Mouse (Mus musculus) midbrain, embryonic 13.5 days (tissue): ENCODE measurements around the gene Gpr27. TPM values are rescaled to one million over a fixed set of nuclear protein-coding genes. Genes with fewer than 3 reads are reported as not detected.
A peak's percentile ranks its signal among the peaks of the same experiment; 100 is the strongest.

ENCODE experiments used
- ATAC-seq: fragments of 200-750 bp; cut with Nextera tagmentation; 2 replicates; pipeline ENCODE4 v1.8.0; 2017; ENCODE audit warnings: mild to moderate bottlenecking, moderate TSS enrichment, moderate library complexity
- H3K27ac ChIP-seq: fragments of 300-500 bp; sonication (generic); 2 replicates; pipeline ENCODE4 v1.5.1; 2015; ENCODE audit warnings: inconsistent platforms, mild to moderate bottlenecking, moderate library complexity
- H3K27me3 ChIP-seq: fragments of 300-500 bp; sonication (generic); 2 replicates; pipeline ENCODE4 v1.6.1; 2015; ENCODE audit warnings: mild to moderate bottlenecking, inconsistent platforms
- H3K36me3 ChIP-seq: fragments of 300-500 bp; sonication (generic); 2 replicates; pipeline ENCODE4 v1.6.1; 2015; ENCODE audit warnings: mild to moderate bottlenecking, inconsistent platforms
- H3K4me1 ChIP-seq: fragments of 300-500 bp; sonication (generic); replicated peaks from 2 replicates; pipeline ENCODE4 v1.6.1; 2015; ENCODE audit warnings: inconsistent platforms
- H3K4me2 ChIP-seq: fragments of 300-500 bp; sonication (generic); replicated peaks from 2 replicates; pipeline ENCODE4 v1.6.1; 2015; ENCODE audit warnings: moderate library complexity, mild to moderate bottlenecking, inconsistent platforms
- H3K4me3 ChIP-seq: fragments of 300-500 bp; sonication (generic); replicated peaks from 2 replicates; pipeline ENCODE4 v1.5.1; 2015; ENCODE audit warnings: mild to moderate bottlenecking, inconsistent platforms
- H3K9ac ChIP-seq: fragments of 300-500 bp; sonication (generic); replicated peaks from 2 replicates; pipeline ENCODE4 v1.6.1; 2015; ENCODE audit warnings: mild to moderate bottlenecking, inconsistent platforms
- H3K9me3 ChIP-seq: fragments of 300-500 bp; sonication (generic); 2 replicates; pipeline ENCODE4 v1.6.1; 2016; ENCODE audit warnings: mild to moderate bottlenecking, inconsistent platforms
- WGBS: fragments of 180-500 bp; shearing (Covaris S2); methylation state at CpG from one replicate; pipeline ENCODE4 v1.1.7; 2015; 5-methylcytosine and 5-hydroxymethylcytosine counted together
- polyA plus RNA-seq: library from polyadenylated mRNA; unstranded; fragments of >200 nt; fragmentation: Nextera tagmentation; extraction: Ambion mirVana; gene quantifications from 2 replicates; pipeline ENCODE4 v1.2.1, GENCODE M21; 2015

The Gpr27 gene
- polyA plus RNA-seq, 1 experiment from 2014 or later, result 9.0 TPM

- Histone ChIP-seq H3K4me2 (no peak overlapping the region), H3K9ac (no peak overlapping the region), H3K27ac (no peak overlapping the region), H3K36me3 (no peaks in the 10 kb centered on the region), H3K27me3 (peaks cover 6% of the 10 kb centered on the region), H3K9me3 (no peaks in the 10 kb centered on the region), H3K4me3 (no peak overlapping the region), H3K4me1 (no peaks in the 10 kb centered on the region)
- ATAC-seq, result no peak
- WGBS, result 53% methylated on average over 5 of the region's 5 CpGs
These were observed 7.6 kb upstream of the Gpr27 start for GRCm38 (mm10) chr6:99684899-99685298.

- no peaks in the 10 kb centered on the region for H3K36me3 ChIP-seq
- no peak overlapping the region for H3K4me3 ChIP-seq
- ATAC-seq, result no peak
These were observed 4.0 kb upstream of the Gpr27 start for GRCm38 (mm10) chr6:99688513-99688912.

GRCm38 (mm10) chr6:99691666-99692205 is 743 bp upstream of the Gpr27 start:
- 4% methylated on average over 25 of the region's 25 CpGs for WGBS
- H3K4me1 ChIP-seq, result peaks cover 27% of the 10 kb centered on the region
- peak overlapping the region; percentile 86 for H3K4me2 ChIP-seq
- H3K4me3 ChIP-seq, result peak overlapping the region; percentile 72
- peak overlapping the region; percentile 89 for H3K9ac ChIP-seq
- H3K36me3 ChIP-seq, result no peaks in the 10 kb centered on the region
- H3K27ac ChIP-seq, result peak overlapping the region; percentile 93
- no peaks in the 10 kb centered on the region for H3K9me3 ChIP-seq
- peak; percentile 22 for ATAC-seq
- H3K27me3 ChIP-seq, result peaks cover 67% of the 10 kb centered on the region

More at GRCm38 (mm10) chr6:99688513-99688912, 4.0 kb upstream of the Gpr27 start:
- Histone ChIP-seq H3K9me3 (no peaks in the 10 kb centered on the region), H3K27me3 (peaks cover 37% of the 10 kb centered on the region), H3K4me1 (peaks cover 14% of the 10 kb centered on the region), H3K4me2 (no peak overlapping the region), H3K9ac (no peak overlapping the region), H3K27ac (no peak overlapping the region)
- 87% methylated on average over 6 of the region's 6 CpGs for WGBS

- H3K9ac ChIP-seq, result peak overlapping the region; percentile 89
- peak overlapping the region; percentile 72 for H3K4me3 ChIP-seq
- peak overlapping the region; percentile 93 for H3K27ac ChIP-seq
- H3K36me3 ChIP-seq, result no peaks in the 10 kb centered on the region
- ATAC-seq, result peak; percentile 10
- H3K27me3 ChIP-seq, result peaks cover 69% of the 10 kb centered on the region
- peaks cover 27% of the 10 kb centered on the region for H3K4me1 ChIP-seq
- H3K9me3 ChIP-seq, result no peaks in the 10 kb centered on the region
- H3K4me2 ChIP-seq, result peak overlapping the region; percentile 86
- WGBS, result under 1% methylated on average over 104 of the region's 110 CpGs
These were observed 700 bp downstream of the Gpr27 start for GRCm38 (mm10) chr6:99692916-99693841.

GRCm38 (mm10) chr6:99700484-99700883 is 8.0 kb downstream of the Gpr27 start:
- H3K4me2 ChIP-seq, result no peak overlapping the region
- peaks cover 4% of the 10 kb centered on the region; the same call in 1 of the 2 replicates for H3K4me1 ChIP-seq
- no peak overlapping the region for H3K4me3 ChIP-seq
- no peak for ATAC-seq
- H3K9me3 ChIP-seq, result no peaks in the 10 kb centered on the region
- H3K36me3 ChIP-seq, result no peaks in the 10 kb centered on the region
- WGBS, result 63% methylated on average over 3 of the region's 3 CpGs
- peaks cover 14% of the 10 kb centered on the region for H3K27me3 ChIP-seq
- no peak overlapping the region for H3K27ac ChIP-seq
- H3K9ac ChIP-seq, result no peak overlapping the region

GRCm38 (mm10) chr6:99711576-99712101 is 19.2 kb downstream of the Gpr27 start:
- H3K4me2 ChIP-seq, result no peak overlapping the region

GRCm38 (mm10) chr6:99713256-99713655 is 20.8 kb downstream of the Gpr27 start:
- Histone ChIP-seq H3K27ac (no peak overlapping the region), H3K4me2 (no peak overlapping the region), H3K36me3 (no peaks in the 10 kb centered on the region), H3K27me3 (no peaks in the 10 kb centered on the region), H3K4me1 (no peaks in the 10 kb centered on the region), H3K4me3 (no peak overlapping the region), H3K9me3 (no peaks in the 10 kb centered on the region), H3K9ac (no peak overlapping the region)
- ATAC-seq, result no peak
- 56% methylated on average over 5 of the region's 5 CpGs for WGBS

More at GRCm38 (mm10) chr6:99711576-99712101, 19.2 kb downstream of the Gpr27 start:
- H3K9me3 ChIP-seq, result no peaks in the 10 kb centered on the region
- H3K36me3 ChIP-seq, result no peaks in the 10 kb centered on the region
- H3K4me1 ChIP-seq, result no peaks in the 10 kb centered on the region
- WGBS, result 78% methylated on average over 11 of the region's 11 CpGs
- no peak overlapping the region for H3K4me3 ChIP-seq
- H3K9ac ChIP-seq, result no peak overlapping the region
- no peak for ATAC-seq
- H3K27me3 ChIP-seq, result no peaks in the 10 kb centered on the region
- no peak overlapping the region for H3K27ac ChIP-seq

- H3K4me1 ChIP-seq, result no peaks in the 10 kb centered on the region
- no peaks in the 10 kb centered on the region for H3K9me3 ChIP-seq
- no peak overlapping the region for H3K4me3 ChIP-seq
- 0 out of 2 replicates have a peak, but pooled peaks cover 3% of the 10 kb centered on the region for H3K27me3 ChIP-seq
- no peak for ATAC-seq
- no peak overlapping the region for H3K27ac ChIP-seq
- H3K9ac ChIP-seq, result no peak overlapping the region
- WGBS, result 69% methylated on average over 6 of the region's 6 CpGs
- no peaks in the 10 kb centered on the region for H3K36me3 ChIP-seq
- H3K4me2 ChIP-seq, result no peak overlapping the region
These were observed 22.7 kb downstream of the Gpr27 start for GRCm38 (mm10) chr6:99715191-99715590.

- Histone ChIP-seq H3K4me1 (no peaks in the 10 kb centered on the region), H3K9me3 (no peaks in the 10 kb centered on the region), H3K27me3 (0 out of 2 replicates have a peak, but pooled peaks cover 3% of the 10 kb centered on the region), H3K36me3 (no peaks in the 10 kb centered on the region), H3K27ac (no peak overlapping the region), H3K4me2 (no peak overlapping the region), H3K9ac (no peak overlapping the region), H3K4me3 (no peak overlapping the region)
- ATAC-seq, result no peak
- WGBS, result 81% methylated on average over 5 of the region's 6 CpGs
These were observed 23.4 kb downstream of the Gpr27 start for GRCm38 (mm10) chr6:99715913-99716312.

GRCm38 (mm10) chr6:99721032-99721431 is 28.6 kb downstream of the Gpr27 start:
- Histone ChIP-seq H3K36me3 (no peaks in the 10 kb centered on the region), H3K9me3 (no peaks in the 10 kb centered on the region), H3K4me3 (no peak overlapping the region), H3K27me3 (peaks cover 29% of the 10 kb centered on the region), H3K27ac (no peak overlapping the region), H3K9ac (no peak overlapping the region), H3K4me2 (no peak overlapping the region), H3K4me1 (peaks cover 5% of the 10 kb centered on the region)
- no peak for ATAC-seq
- WGBS, result 90% methylated on average over 9 of the region's 9 CpGs

GRCm38 (mm10) chr6:99722390-99722789 is 29.9 kb downstream of the Gpr27 start:
- ATAC-seq, result no peak
- Histone ChIP-seq H3K9ac (no peak overlapping the region), H3K27ac (no peak overlapping the region), H3K9me3 (no peaks in the 10 kb centered on the region), H3K4me2 (no peak overlapping the region), H3K27me3 (peaks cover 42% of the 10 kb centered on the region), H3K4me3 (no peak overlapping the region), H3K4me1 (peaks cover 18% of the 10 kb centered on the region), H3K36me3 (no peaks in the 10 kb centered on the region)
- 92% methylated on average over 9 of the region's 9 CpGs for WGBS

GRCm38 (mm10) chr6:99725971-99726561 is 33.6 kb downstream of the Gpr27 start, which contains the start of gene Prok2:
Prok2 (minus strand) TSS chr6:99726392.
- Histone ChIP-seq H3K27ac (no peak within 1 kb of the TSS), H3K9me3 (no peaks in the 10 kb centered on the region), H3K4me2 (peak within 1 kb of the TSS; percentile 92), H3K4me1 (peaks cover 19% of the 10 kb centered on the region), H3K36me3 (no peaks in the 10 kb centered on the region), H3K9ac (peak within 1 kb of the TSS; percentile 47), H3K4me3 (peak within 1 kb of the TSS; percentile 45), H3K27me3 (peaks cover 65% of the 10 kb centered on the region)
- WGBS, result 1% methylated on average over 50 of the region's 61 CpGs
- peak; percentile 69; the same call in 1 of the 2 replicates for ATAC-seq
